Mouse (Mus musculus): ENCODE data around the gene 6820408C15Rik.

DNA sequence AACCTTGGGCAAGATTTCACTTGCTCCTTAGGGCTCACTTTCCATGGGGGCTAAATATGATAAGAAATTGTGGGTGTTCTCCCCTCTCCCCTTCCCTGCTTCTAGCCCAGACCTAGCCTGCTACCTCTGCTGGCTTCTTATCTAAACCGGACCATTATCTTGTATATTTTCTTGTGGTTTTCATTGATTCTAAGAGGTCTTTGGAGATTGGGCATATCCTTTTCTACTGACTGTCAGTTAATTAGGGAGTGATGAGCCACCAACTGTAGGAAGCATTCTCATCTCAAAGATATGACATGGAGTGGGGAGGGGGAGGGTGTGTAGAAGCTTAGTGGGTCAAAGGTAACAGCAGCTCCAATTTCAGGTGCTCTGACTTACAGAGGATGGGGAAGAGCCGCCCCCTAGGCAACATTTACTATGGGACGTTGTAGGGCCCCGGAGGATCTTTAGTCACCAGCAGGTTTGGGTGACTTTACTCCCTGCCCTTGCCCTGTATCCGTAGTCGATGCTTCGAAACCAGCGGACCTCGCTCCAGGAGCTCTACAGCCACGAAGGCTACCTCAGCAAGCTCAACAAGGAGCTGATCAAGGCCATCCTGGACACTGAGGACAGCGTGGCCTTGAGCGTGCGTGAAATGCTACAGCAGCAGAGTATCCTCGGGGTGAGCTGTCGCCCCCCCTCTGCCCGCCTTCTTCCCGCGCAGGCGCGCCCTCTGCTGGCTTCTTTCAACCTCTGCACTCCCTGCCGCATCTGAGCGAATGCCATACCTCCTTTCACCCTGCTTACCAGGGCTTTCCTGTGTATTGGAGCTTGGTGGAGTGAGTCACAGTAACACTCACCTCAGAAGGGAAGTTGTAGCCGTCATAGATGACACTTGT is 21.8 kb downstream of the 6820408C15Rik start:
- TF ChIP-seq CEBPB (IDR thresholded peaks at IDR 0.05; ENCODE audit: insufficient read depth, poor library complexity, severe bottlenecking) (no peak), E2F4 (IDR thresholded peaks at IDR 0.05; ENCODE audit: insufficient read depth) (no peak), POLR2A (IDR thresholded peaks at IDR 0.05; ENCODE audit: insufficient read length, low read depth) (no peak), SRF (IDR thresholded peaks at IDR 0.05; ENCODE audit: control insufficient read depth, insufficient read length, low read depth) (no peak)

Data from myocyte (in vitro differentiated cells).